Mouse (Mus musculus): ENCODE measurements at regions not wholly inside any gene's neighbourhood (a gene's known extent, or its start where the extent isn't known, plus 50 kb on each side); places are given as distances from the start of the nearest gene placed in this dataset.
A peak's percentile ranks its signal among the peaks of the same experiment; 100 is the strongest.

GRCm38 (mm10) chr5:97167401-97168249 lies 56.2 kb upstream of the Paqr3 start:
- Histone ChIP-seq H3K9me3 (ENCODE audit: control insufficient read depth, low read length) (no peaks in the 10 kb centered on the region), H3K9ac (ENCODE audit: low read depth, low read length) (no peak overlapping the region), H3K4me2 (ENCODE audit: low read length) (no peak overlapping the region), H3K4me1 (ENCODE audit: control insufficient read depth, insufficient read depth, low read depth, low read length) (no peaks in the 10 kb centered on the region), H3K4me3 (ENCODE audit: low read length) (no peak overlapping the region), H3K36me3 (ENCODE audit: control insufficient read depth, insufficient read depth, low read length) (no peaks in the 10 kb centered on the region), H3K27ac (ENCODE audit: low read depth, low read length) (no peak overlapping the region), H3K27me3 (replicated peaks; ENCODE audit: control insufficient read depth, insufficient read depth, low read length) (no peaks in the 10 kb centered on the region)
- ATAC-seq, result no peak; the same call in 1 of the 2 replicates
- 57% methylated on average over 18 of the region's 18 CpGs for WGBS

GRCm38 (mm10) chr5:97166128-97166883 lies 54.9 kb upstream of the Paqr3 start:
- H3K27ac ChIP-seq (ENCODE audit: low read depth, low read length), result no peak overlapping the region
- no peaks in the 10 kb centered on the region for H3K27me3 ChIP-seq (replicated peaks; ENCODE audit: control insufficient read depth, insufficient read depth, low read length)
- H3K4me1 ChIP-seq (ENCODE audit: control insufficient read depth, insufficient read depth, low read depth, low read length), result no peaks in the 10 kb centered on the region
- H3K9me3 ChIP-seq (ENCODE audit: control insufficient read depth, low read length), result no peaks in the 10 kb centered on the region
- H3K4me2 ChIP-seq (ENCODE audit: low read length), result no peak overlapping the region
- no peak overlapping the region for H3K9ac ChIP-seq (ENCODE audit: low read depth, low read length)
- no peaks in the 10 kb centered on the region for H3K36me3 ChIP-seq (ENCODE audit: control insufficient read depth, insufficient read depth, low read length)
- WGBS, result 38% methylated on average over 4 of the region's 4 CpGs
- no peak overlapping the region for H3K4me3 ChIP-seq (ENCODE audit: low read length)
- peak; percentile 48; the same call in 1 of the 2 replicates for ATAC-seq
